Mouse (Mus musculus): Measurements from ENCODE around the gene Aprt. TPM values are rescaled to one million over a fixed set of nuclear protein-coding genes. Genes with fewer than 3 reads are reported as not detected.

The Aprt gene
- polyA plus RNA-seq, 1 experiment from 2014 or later = 156 TPM

Small RNAs within 50 kb of the gene (microRNA-seq; reads per million reads assigned to microRNA genes)
- not detected for gene Mir6396

Other genes starting within 250 kb of the Aprt start
- 0.26 TPM in 1 of 2 replicates, not detected in the other for gene Trhr2, start 216.2 kb downstream of the Aprt start, polyA plus RNA-seq (2015; fragmentation: Nextera tagmentation; extraction: Ambion mirVana)
- gene Zc3h18, start 200.3 kb downstream of the Aprt start, polyA plus RNA-seq (2015; fragmentation: Nextera tagmentation; extraction: Ambion mirVana) = 30.8 and 37.7 TPM in 2 replicates
- gene Il17c, start 154.9 kb downstream of the Aprt start, polyA plus RNA-seq (2015; fragmentation: Nextera tagmentation; extraction: Ambion mirVana) = not detected in 2 replicates
- 27.3 and 29.8 TPM in 2 replicates for gene Cyba, start 144.0 kb downstream of the Aprt start, polyA plus RNA-seq (2015; fragmentation: Nextera tagmentation; extraction: Ambion mirVana)
- gene Mvd, start 133.5 kb downstream of the Aprt start, polyA plus RNA-seq (2015; fragmentation: Nextera tagmentation; extraction: Ambion mirVana) = 72.8 and 84.6 TPM in 2 replicates
- gene Snai3, start 116.2 kb downstream of the Aprt start, polyA plus RNA-seq (2015; fragmentation: Nextera tagmentation; extraction: Ambion mirVana) = not detected in 2 replicates
- gene Rnf166, start 100.8 kb downstream of the Aprt start, polyA plus RNA-seq (2015; fragmentation: Nextera tagmentation; extraction: Ambion mirVana) = 35.0 and 36.4 TPM in 2 replicates
- gene Ctu2, start 100.8 kb downstream of the Aprt start, polyA plus RNA-seq (2015; fragmentation: Nextera tagmentation; extraction: Ambion mirVana) = 83.6 and 85.1 TPM in 2 replicates
- 1.8 and 2.0 TPM in 2 replicates for gene Piezo1, start 25.6 kb downstream of the Aprt start, polyA plus RNA-seq (2015; fragmentation: Nextera tagmentation; extraction: Ambion mirVana)
- 5.7 and 6.2 TPM in 2 replicates for gene Cdt1, start 8.9 kb downstream of the Aprt start, polyA plus RNA-seq (2015; fragmentation: Nextera tagmentation; extraction: Ambion mirVana)
- 8.4 and 8.9 TPM in 2 replicates for gene Galns, start 34.6 kb upstream of the Aprt start, polyA plus RNA-seq (2015; fragmentation: Nextera tagmentation; extraction: Ambion mirVana)
- gene Trappc2l, start 34.7 kb upstream of the Aprt start, polyA plus RNA-seq (2015; fragmentation: Nextera tagmentation; extraction: Ambion mirVana) = 93.8 and 101 TPM in 2 replicates
- gene Pabpn1l, start 45.8 kb upstream of the Aprt start, polyA plus RNA-seq (2015; fragmentation: Nextera tagmentation; extraction: Ambion mirVana) = not detected in 2 replicates
- 17.7 and 17.9 TPM in 2 replicates for gene Cbfa2t3, start 122.2 kb upstream of the Aprt start, polyA plus RNA-seq (2015; fragmentation: Nextera tagmentation; extraction: Ambion mirVana)
- gene Acsf3, start 198.6 kb upstream of the Aprt start, polyA plus RNA-seq (2015; fragmentation: Nextera tagmentation; extraction: Ambion mirVana) = 15.1 and 18.0 TPM in 2 replicates